In genomic region chr5:140820539-140820938, GRCm38 (mm10) we compare ENCODE assay signal across 19 mouse cellular contexts.
"Had no signal": no experiment of that assay in that cellular context is flagged by ENCODE, and none has a peak within 500 bp of the region (broad histone marks: within the 10 kb centered on the region; RNA-seq: fewer than 3 reads in every experiment).

No protein-coding gene starts in this region.

- DNase-seq: kidney, adult 11 months; kidney, adult 9 months; left cerebral cortex, postnatal 4 days; liver, embryonic 13.5 days; lung, adult 2 months; lung, postnatal 14 days; lung, postnatal 4 days; right cerebral cortex, adult 18-20 months; right cerebral cortex, postnatal 14 days; right cerebral cortex, postnatal 4 days; thymus, adult 2 months; thymus, postnatal 14 days; thymus, postnatal 4 days had no signal

- H3K36me3 ChIP-seq: limb, embryonic 15.5 days; liver, embryonic 13.5 days had no signal

- H3K9ac ChIP-seq: limb, embryonic 12.5 days; limb, embryonic 15.5 days; liver, embryonic 13.5 days; midbrain, embryonic 13.5 days; neural tube, embryonic 12.5 days; neural tube, embryonic 15.5 days had no signal

- H3K27me3 ChIP-seq: limb, embryonic 12.5 days; limb, embryonic 15.5 days; liver, embryonic 13.5 days; midbrain, embryonic 13.5 days; neural tube, embryonic 12.5 days; neural tube, embryonic 15.5 days had no signal

- H3K27ac ChIP-seq: limb, embryonic 12.5 days; limb, embryonic 15.5 days; liver, embryonic 13.5 days; midbrain, embryonic 13.5 days; neural tube, embryonic 12.5 days; neural tube, embryonic 15.5 days; stomach, postnatal 0 days had no signal

- H3K4me2 ChIP-seq: limb, embryonic 12.5 days; limb, embryonic 15.5 days; liver, embryonic 13.5 days; midbrain, embryonic 13.5 days; neural tube, embryonic 12.5 days; neural tube, embryonic 15.5 days had no signal

- ATAC-seq: midbrain, embryonic 13.5 days had no signal

- H3K9me3 ChIP-seq: limb, embryonic 12.5 days; limb, embryonic 15.5 days; liver, embryonic 13.5 days; midbrain, embryonic 13.5 days; neural tube, embryonic 12.5 days; neural tube, embryonic 15.5 days had no signal

- H3K4me3 ChIP-seq: limb, embryonic 12.5 days; limb, embryonic 15.5 days; liver, embryonic 13.5 days; midbrain, embryonic 13.5 days; neural tube, embryonic 12.5 days; neural tube, embryonic 15.5 days had no signal
